Mouse (Mus musculus) CH12.LX (cell line): ENCODE data around the gene Zfp830. TPM values are rescaled to one million over a fixed set of nuclear protein-coding genes. Genes with fewer than 3 reads are reported as not detected.

ENCODE experiments used
- DNase-seq: peaks from one replicate; pipeline ENCODE4 v3.0.0-alpha.2; 2013; ENCODE audit errors: extremely low read depth
- H3K27ac ChIP-seq: 2 replicates; pipeline ENCODE4 v1.5.1; 2012; ENCODE audit warnings: low read depth, mild to moderate bottlenecking, control low read depth, moderate library complexity; ENCODE audit not compliant: insufficient read depth
- H3K27me3 ChIP-seq: replicated peaks from 2 replicates; pipeline ENCODE3; 2012; ENCODE audit warnings: inconsistent platforms
- H3K36me3 ChIP-seq, 2 experiments: replicated peaks in 1 of 2; 2 replicates each; pipeline versions ENCODE3 to v1.6.1; 2012; ENCODE audit warnings: inconsistent platforms in 1 of 2, low read length in 1 of 2, mild to moderate bottlenecking in 1 of 2, mixed read lengths in 1 of 2, moderate library complexity in 1 of 2; ENCODE audit not compliant: control insufficient read depth in 1 of 2, insufficient read depth in 1 of 2
- H3K4me1 ChIP-seq, 2 experiments: 2 replicates each; pipeline ENCODE4 v1.6.1; 2012; ENCODE audit warnings: inconsistent platforms in 1 of 2, moderate library complexity in 1 of 2; ENCODE audit not compliant: insufficient read depth in 2 of 2, control insufficient read depth in 1 of 2
- H3K4me2 ChIP-seq: 2 replicates; pipeline ENCODE4 v1.6.1; 2012; ENCODE audit warnings: low read depth, mild to moderate bottlenecking, control low read depth; ENCODE audit not compliant: poor library complexity, insufficient read depth, severe bottlenecking
- H3K4me3 ChIP-seq, 3 experiments: fragments of 150-350 bp in 1 of 3; sonication (generic) in 1 of 3; replicated peaks in 1 of 3; 2 replicates each; pipeline versions ENCODE3 to v1.5.1; 2011 to 2012; ENCODE audit warnings: low read depth in 2 of 3, low read length in 2 of 3, mild to moderate bottlenecking in 2 of 3, moderate library complexity in 2 of 3, control low read depth in 1 of 3, improper control_type of control experiment in 1 of 3, inconsistent platforms in 1 of 3, mixed read lengths in 1 of 3; ENCODE audit not compliant: poor library complexity in 1 of 3
- H3K79me2 ChIP-seq: replicated peaks from 2 replicates; pipeline ENCODE4 v1.6.1; 2012; ENCODE audit warnings: mild to moderate bottlenecking, moderate library complexity; ENCODE audit not compliant: control insufficient read depth, poor library complexity, insufficient read depth, severe bottlenecking; ENCODE audit errors: extremely low read depth
- H3K9ac ChIP-seq: 2 replicates; pipeline ENCODE4 v1.6.1; 2012; ENCODE audit warnings: low read depth, mild to moderate bottlenecking, control low read depth, moderate library complexity; ENCODE audit not compliant: insufficient read depth
- H3K9me3 ChIP-seq: replicated peaks from 2 replicates; pipeline ENCODE3; 2012; ENCODE audit warnings: low read length, inconsistent platforms, mixed read lengths
- CHD2 ChIP-seq: IDR thresholded peaks from 2 replicates; pipeline ENCODE4 v1.6.1; 2011; ENCODE audit warnings: low read length, improper control_type of control experiment
- GABPA ChIP-seq: IDR thresholded peaks from 2 replicates; pipeline ENCODE4 v1.6.1; 2012; ENCODE audit warnings: low read depth, low read length, improper control_type of control experiment, inconsistent platforms; ENCODE audit not compliant: insufficient replicate concordance
- JUN ChIP-seq: IDR thresholded peaks from 2 replicates; pipeline ENCODE4 v1.6.1; 2011; ENCODE audit warnings: low read depth, mild to moderate bottlenecking, low read length, improper control_type of control experiment, moderate library complexity; ENCODE audit not compliant: insufficient read depth
- MAX ChIP-seq: IDR thresholded peaks from 2 replicates; pipeline ENCODE4 v1.6.1; 2011; ENCODE audit warnings: low read length, improper control_type of control experiment
- NELFE ChIP-seq: IDR thresholded peaks from 2 replicates; pipeline ENCODE4 v1.6.1; 2011; ENCODE audit warnings: low read depth, low read length, improper control_type of control experiment
- RCOR1 ChIP-seq: conservative IDR thresholded peaks from 2 replicates; pipeline ENCODE4 v1.6.1; 2012; ENCODE audit warnings: low read depth, mild to moderate bottlenecking, inconsistent platforms, low read length, improper control_type of control experiment
- SIN3A ChIP-seq: IDR thresholded peaks from 2 replicates; pipeline ENCODE4 v1.6.1; 2012; ENCODE audit warnings: low read length, improper control_type of control experiment, inconsistent platforms
- TBP ChIP-seq: conservative IDR thresholded peaks from 2 replicates; pipeline ENCODE4 v1.6.1; 2011; ENCODE audit warnings: low read depth, low read length, improper control_type of control experiment
- USF1 ChIP-seq: IDR thresholded peaks from 2 replicates; pipeline ENCODE4 v1.6.1; 2014; ENCODE audit warnings: low read depth, mild to moderate bottlenecking, inconsistent platforms, low read length, improper control_type of control experiment
- dilution Hi-C: fragments of 300-500 bp; cut with MboI; formaldehyde crosslinking; loops from 2 replicates; pipeline ENCODE4 v1.14.3; 2020; ENCODE audit warnings: low sequenced_read_pairs; ENCODE audit not compliant: extremely low pct_unique_long_range_greater_than_20kb, extremely low pct_ligation_motif_present
- in situ Hi-C: fragments of 300-500 bp; cut with MboI; formaldehyde crosslinking; loops from 3 replicates; pipeline ENCODE4 v1.14.3; 2019; ENCODE audit warnings: low sequenced_read_pairs, low pct_ligation_motif_present, low pct_unique_long_range_greater_than_20kb, mixed read lengths
- polyA plus RNA-seq: library from polyadenylated mRNA; unstranded; fragments of >175 nt; gene quantifications from 2 replicates; pipeline ENCODE4 v1.2.1, GENCODE M21; 2012; ENCODE audit warnings: low read depth; ENCODE audit not compliant: insufficient read length
- total RNA-seq, 2 experiments: library from RNA; depleted of rRNA; stranded (reverse); fragments of 300-350 nt in 1 of 2; fragments of >200 nt in 1 of 2; gene quantifications; 2 replicates each; pipeline ENCODE4 v1.2.3; 2012 to 2014

Gene Zfp830
- total and polyA plus RNA-seq, 3 experiments, result 29.9 to 38.7 (median 32.4) TPM

- Histone ChIP-seq H3K27me3 (no peaks in the 10 kb centered on the region), H3K9ac (peak overlapping the region; percentile 81), H3K4me3 (peak overlapping the region; percentile 89 to 96 (median 91)), H3K36me3 (peaks cover under 1 to 14% of the 10 kb centered on the region in 2 experiments), H3K9me3 (peaks cover 6% of the 10 kb centered on the region)
- TF ChIP-seq NELFE (no peak), SIN3A (no peak)
- TF ChIP-seq, all 38 proteins: peak for 0
- H3K4me2 ChIP-seq, result peak overlapping the region; percentile 93
- peaks cover 29% of the 10 kb centered on the region for H3K79me2 ChIP-seq
- dilution Hi-C loops, result no loop called here
- H3K4me1 ChIP-seq, result peaks cover 0 to 28% of the 10 kb centered on the region in 2 experiments; a peak in 2 of 4 replicates
- peak overlapping the region; percentile 95 for H3K27ac ChIP-seq
- peak; percentile 31 for DNase-seq
- in situ Hi-C loops, result loop anchor here (25.0 kb wide), 1 partner anchor 424 kb away; the partner anchor contains the start of genes Slfn3 and Slfn4
These were observed 884 bp upstream of the Zfp830 start for GRCm38 (mm10) chr11:82763261-82763660.

- peaks cover 29% of the 10 kb centered on the region for H3K79me2 ChIP-seq
- H3K27me3 ChIP-seq, result no peaks in the 10 kb centered on the region
- in situ Hi-C loops, result loop anchor here (25.0 kb wide), 1 partner anchor 423 kb away; the partner anchor contains the start of genes Slfn3 and Slfn4
- peak overlapping the region; percentile 89 to 96 (median 91) for H3K4me3 ChIP-seq
- H3K27ac ChIP-seq, result peak overlapping the region; percentile 59
- peaks cover 4 to 26% of the 10 kb centered on the region in 2 experiments for H3K36me3 ChIP-seq
- H3K4me2 ChIP-seq, result peak overlapping the region; percentile 99; the same call in 1 of the 2 replicates
- H3K4me1 ChIP-seq, result peaks cover 0 to 28% of the 10 kb centered on the region in 2 experiments; a peak in 2 of 4 replicates
- TF ChIP-seq RCOR1 (no peak), GABPA (no peak), JUN (no peak), USF1 (no peak), SIN3A (no peak)
- TF ChIP-seq, all 38 proteins: peak for 0
- Histone ChIP-seq H3K9ac (peak overlapping the region; percentile 89), H3K9me3 (peaks cover 6% of the 10 kb centered on the region)
- dilution Hi-C loops, result no loop called here
- no peak for DNase-seq
These were observed 336 bp downstream of the Zfp830 start for GRCm38 (mm10) chr11:82764438-82764924.

GRCm38 (mm10) chr11:82780134-82780533 is 16.0 kb downstream of the Zfp830 start:
- peak overlapping the region; percentile 92 for H3K4me2 ChIP-seq
- no peak overlapping the region for H3K27ac ChIP-seq
- dilution Hi-C loops, result no loop called here
- peaks cover 12% of the 10 kb centered on the region for H3K9me3 ChIP-seq
- H3K4me3 ChIP-seq, result peak overlapping the region; percentile 76 to 98 (median 80)
- in situ Hi-C loops, result no loop called here
- peak; percentile 13 for DNase-seq
- H3K9ac ChIP-seq, result peak overlapping the region; percentile 94
- H3K79me2 ChIP-seq, result peaks cover 30% of the 10 kb centered on the region
- H3K36me3 ChIP-seq, result peaks cover 21 to 51% of the 10 kb centered on the region in 2 experiments
- H3K4me1 ChIP-seq, result peaks cover 0 to 42% of the 10 kb centered on the region in 2 experiments; a peak in 3 of 4 replicates
- 0 out of 2 replicates have a peak, but pooled peaks have one; percentile 29 for TF ChIP-seq TBP
- 0 out of 2 replicates have a peak, but pooled peaks have one; percentile 40 for TF ChIP-seq MAX
- TF ChIP-seq CHD2, result no peak
- H3K27me3 ChIP-seq, result no peaks in the 10 kb centered on the region
